In genomic region chr6:73227376-73228158, GRCm38 (mm10) we compare ENCODE assay signal across 9 mouse cellular contexts. TPM values are rescaled to one million over a fixed set of nuclear protein-coding genes. Genes with fewer than 3 reads are reported as not detected.
DNase-seq lines count a peak whose midpoint lies in the region; ATAC-seq and TF ChIP-seq lines count a peak whose summit lies in the region.
"Had no signal": no experiment of that assay in that cellular context is flagged by ENCODE, and none has a peak within 500 bp of the region (broad histone marks: within the 10 kb centered on the region; RNA-seq: fewer than 3 reads in every experiment).

No protein-coding gene starts in this region.

- no peaks in the 10 kb centered on the region for H3K9me3 ChIP-seq in heart, embryonic 11.5 days (replicated peaks; ENCODE audit: control insufficient read depth, low read length)
- H3K9me3 ChIP-seq: limb, embryonic 15.5 days had no signal

- no peak overlapping the region for H3K27ac ChIP-seq in left cerebral cortex, adult 2 months
- H3K27ac ChIP-seq in macrophage = peak overlapping the region; percentile 27
- no peak overlapping the region for H3K27ac ChIP-seq in heart, embryonic 11.5 days (ENCODE audit: low read depth, low read length)

- 51% methylated on average over 7 of the region's 10 CpGs for WGBS in macrophage (ENCODE audit: missing documents)
- WGBS in heart, embryonic 11.5 days (ENCODE audit: insufficient replicate concordance) = 39% methylated on average over 10 of the region's 10 CpGs

- no peak overlapping the region for H3K9ac ChIP-seq in heart, embryonic 11.5 days (ENCODE audit: low read depth, low read length)
- H3K9ac ChIP-seq: limb, embryonic 15.5 days had no signal

- H3K4me3 ChIP-seq in left cerebral cortex, adult 2 months = no peak overlapping the region
- H3K4me3 ChIP-seq in macrophage (ENCODE audit: inconsistent target) = no peak overlapping the region
- no peak overlapping the region for H3K4me3 ChIP-seq in heart, embryonic 11.5 days (ENCODE audit: low read depth, low read length)
- H3K4me3 ChIP-seq: limb, embryonic 15.5 days had no signal

- H3K36me3 ChIP-seq in macrophage (ENCODE audit: inconsistent target) = no peaks in the 10 kb centered on the region
- H3K36me3 ChIP-seq in heart, embryonic 11.5 days (ENCODE audit: control insufficient read depth, insufficient read depth, low read length) = no peaks in the 10 kb centered on the region
- H3K36me3 ChIP-seq: limb, embryonic 15.5 days had no signal

- H3K27me3 ChIP-seq in heart, embryonic 11.5 days (ENCODE audit: control insufficient read depth, insufficient read depth, low read length) = no peaks in the 10 kb centered on the region
- H3K27me3 ChIP-seq: limb, embryonic 15.5 days had no signal

- H3K4me1 ChIP-seq in heart, embryonic 11.5 days (ENCODE audit: control insufficient read depth, insufficient read depth, low read length) = 0 out of 2 replicates have a peak, but pooled peaks cover 2% of the 10 kb centered on the region

- peak; percentile 50 for TF ChIP-seq CTCF in left cerebral cortex, adult 2 months (IDR thresholded peaks at IDR 0.05)

- intact Hi-C loops in left cerebral cortex, adult 2 months (cut with DNase I) = loop anchor here (5.0 kb wide), 3 partner anchors 75 to 580 kb away; no protein-coding TSS in a partner anchor

- no peak overlapping the region for H3K4me2 ChIP-seq in heart, embryonic 11.5 days
- H3K4me2 ChIP-seq: limb, embryonic 15.5 days had no signal

- DNase-seq in left cerebral cortex, adult 2 months (ENCODE audit: extremely low spot score in 1 of 2, low spot score in 2 of 2) = no peak
- no peak for DNase-seq in left cerebral cortex, adult 8-10 months (ENCODE audit: low spot score in 2 of 2)
- DNase-seq in Muller cell, postnatal 12 days (ENCODE audit: inconsistent ontology term) = peak; percentile 63
- no peak for DNase-seq in frontal cortex, postnatal 10 days (ENCODE audit: low spot score in 2 of 2)

- 0 out of 2 replicates have a peak, but pooled peaks have one; percentile 21 for ATAC-seq in common myeloid progenitor, adult 5-6 weeks (replicated peaks; ENCODE audit: low read depth, poor library complexity, severe bottlenecking)
- ATAC-seq in heart, embryonic 11.5 days (replicated peaks; ENCODE audit: insufficient number of reproducible peaks, low FRiP score, low TSS enrichment) = no peak
- ATAC-seq in frontal cortex, adult (ENCODE audit: low TSS enrichment) = no peak

- no peaks in the 10 kb centered on the region for H3K79me2 ChIP-seq in macrophage (ENCODE audit: inconsistent target)

RNA-seq across cellular contexts. Expression of gene Dnah6, which starts 6.1 kb away (rescaled TPM):
- under 1 TPM; 0.41 to 0.58 TPM for total RNA-seq in left cerebral cortex, adult 2 months (2021)
- 1 to 10 TPM in 2 of 4 experiments, under 1 TPM in 2; 0.68 to 1.3 (median 1.00) TPM for total RNA-seq in left cerebral cortex, adult 8-10 months (2022)
- under 0.01 TPM in 1 of 2 replicates, not detected in the other for total RNA-seq in common myeloid progenitor, adult 5-6 weeks (2017)
- total RNA-seq in macrophage (2018; cell fraction: chromatin; rRNA removed) = under 1 TPM in 24 of 26 experiments, not detected in 2; 0.06 to 0.31 (median 0.13) TPM
- under 1 TPM in 13 of 26 experiments, not detected in 13; under 0.01 to 0.05 (median 0.03) TPM for total RNA-seq in macrophage (2018; cell fraction: cytosol; rRNA removed)
- under 1 TPM in 22 of 26 experiments, not detected in 4; 0.05 to 0.33 (median 0.13) TPM for total RNA-seq in macrophage (2018; cell fraction: nucleus; rRNA removed)
- not detected in 3 replicates for polyA plus RNA-seq in macrophage (2018)
- 0.03 TPM in 1 of 2 replicates, not detected in the other for polyA plus RNA-seq in heart, embryonic 11.5 days (2014; fragmentation: Nextera tagmentation; extraction: Ambion mirVana)

RNA-seq across cellular contexts. Expression of gene Suclg1, which starts 20.6 kb away (rescaled TPM):
- 100 to 1,000 TPM; 113 to 133 TPM for total RNA-seq in left cerebral cortex, adult 2 months (2021)
- total RNA-seq in left cerebral cortex, adult 8-10 months (2022) = 100 to 1,000 TPM; 114 to 134 (median 127) TPM
- 104 and 105 TPM in 2 replicates for total RNA-seq in common myeloid progenitor, adult 5-6 weeks (2017)
- 10 to 100 TPM in 17 of 26 experiments, 1 to 10 TPM in 9; 2.9 to 29.4 (median 13.3) TPM for total RNA-seq in macrophage (2018; cell fraction: chromatin; rRNA removed)
- 10 to 100 TPM; 36.9 to 60.1 (median 49.0) TPM for total RNA-seq in macrophage (2018; cell fraction: cytosol; rRNA removed)
- total RNA-seq in macrophage (2018; cell fraction: nucleus; rRNA removed) = 10 to 100 TPM in 23 of 26 experiments, 1 to 10 TPM in 3; 5.4 to 30.9 (median 15.2) TPM
- 45.9 to 74.0 TPM (median 51.2 TPM) in 3 replicates for polyA plus RNA-seq in macrophage (2018)
- 264 and 298 TPM in 2 replicates for polyA plus RNA-seq in heart, embryonic 11.5 days (2014; fragmentation: Nextera tagmentation; extraction: Ambion mirVana)
